Mouse (Mus musculus) left cerebral cortex, adult 9 months (tissue): ENCODE results near the gene Ccne1.

Experiments
- DNase-seq, 2 experiments: peaks; one replicate each; pipeline ENCODE4 v3.0.0; 2022; ENCODE audit warnings: low spot score in 2 of 2

Gene Ccne1

DNA sequence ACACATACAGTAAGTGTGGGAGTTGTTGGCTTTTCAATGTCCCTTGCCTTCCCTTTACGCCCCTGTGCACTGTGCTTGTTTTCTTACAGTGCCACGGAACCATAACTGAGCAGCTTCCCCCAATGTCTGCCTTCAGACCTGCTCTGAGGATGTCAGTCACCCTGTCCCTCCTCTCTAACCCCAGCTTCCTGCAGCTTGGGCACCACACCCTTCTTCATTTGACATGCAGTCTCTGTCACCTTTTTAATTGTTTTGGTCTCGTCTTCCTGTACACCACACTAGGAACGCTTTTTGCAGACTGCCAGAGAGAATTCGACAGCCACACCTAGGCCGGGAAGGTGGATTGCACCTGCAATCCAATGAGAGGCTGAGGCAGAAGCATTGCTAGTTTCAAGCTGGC, 13.0 kb downstream of the Ccne1 start:
- no peak for DNase-seq

- no peak for DNase-seq
Measured at GRCm38 (mm10) chr7:38093101-38093500, 14.2 kb downstream of the Ccne1 start.

DNA sequence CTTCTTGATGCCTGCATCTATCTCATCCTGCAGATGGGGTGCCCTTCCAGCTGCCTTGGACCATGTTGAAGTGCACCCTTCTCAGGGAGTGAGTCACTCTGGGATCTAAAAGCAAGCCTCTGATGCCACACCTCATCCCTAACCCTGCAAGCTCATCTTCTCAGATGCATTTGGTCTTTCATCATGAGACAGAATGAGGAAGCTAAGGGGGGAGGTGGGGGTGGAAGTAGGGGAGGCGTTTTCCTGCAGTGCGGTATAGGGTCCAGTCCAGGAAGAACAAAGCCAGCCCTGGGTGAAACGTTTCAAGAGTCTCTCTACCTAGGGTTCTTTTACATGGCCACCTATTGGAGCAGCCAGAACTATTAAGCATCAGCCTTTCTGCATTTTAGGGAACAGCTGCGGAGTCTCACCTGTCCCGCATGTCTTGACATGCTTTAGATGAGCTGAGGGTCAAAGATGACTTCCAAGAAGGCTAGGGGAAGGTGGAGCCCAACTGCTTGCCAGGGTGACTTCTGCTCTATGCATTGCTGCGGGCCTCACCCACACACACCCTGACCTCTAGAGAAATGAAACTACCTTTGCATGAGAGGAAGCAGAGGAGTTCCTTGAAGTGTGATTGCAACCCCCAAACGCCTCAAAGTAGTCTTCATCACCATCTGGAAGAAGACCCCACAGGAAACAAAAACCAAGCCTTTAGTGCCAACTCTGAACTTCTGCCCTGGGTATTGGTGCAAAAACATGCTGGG, 17.2 kb downstream of the Ccne1 start:
- DNase-seq, result no peak

GRCm38 (mm10) chr7:38088456-38088855, 18.9 kb downstream of the Ccne1 start:
- DNase-seq, result no peak

DNA sequence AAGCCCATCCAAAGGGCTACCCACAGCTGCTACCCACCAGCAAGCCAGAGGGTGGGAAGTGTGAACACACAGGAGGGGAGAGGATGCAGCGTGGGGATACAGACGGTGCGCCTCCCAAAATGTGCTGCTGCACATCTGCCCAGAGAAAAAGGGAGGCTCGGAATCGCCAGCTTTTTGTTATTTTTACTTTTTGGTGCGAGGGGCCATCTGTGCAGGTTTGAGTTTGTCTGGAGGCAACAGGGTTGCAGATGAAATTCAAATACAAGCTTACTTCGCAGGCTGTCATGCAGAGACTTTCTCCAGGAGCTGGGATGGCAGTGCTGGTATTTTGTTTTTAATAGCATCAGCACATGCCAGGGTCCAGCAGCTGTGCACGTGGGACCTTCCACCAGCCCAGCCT, 19.5 kb downstream of the Ccne1 start:
- DNase-seq, result peak; percentile 59 to 82

- no peak for DNase-seq
Measured at GRCm38 (mm10) chr7:38086401-38086800, 20.9 kb downstream of the Ccne1 start.

- DNase-seq, result no peak
Measured at GRCm38 (mm10) chr7:38085573-38086211, 21.6 kb downstream of the Ccne1 start.

DNA sequence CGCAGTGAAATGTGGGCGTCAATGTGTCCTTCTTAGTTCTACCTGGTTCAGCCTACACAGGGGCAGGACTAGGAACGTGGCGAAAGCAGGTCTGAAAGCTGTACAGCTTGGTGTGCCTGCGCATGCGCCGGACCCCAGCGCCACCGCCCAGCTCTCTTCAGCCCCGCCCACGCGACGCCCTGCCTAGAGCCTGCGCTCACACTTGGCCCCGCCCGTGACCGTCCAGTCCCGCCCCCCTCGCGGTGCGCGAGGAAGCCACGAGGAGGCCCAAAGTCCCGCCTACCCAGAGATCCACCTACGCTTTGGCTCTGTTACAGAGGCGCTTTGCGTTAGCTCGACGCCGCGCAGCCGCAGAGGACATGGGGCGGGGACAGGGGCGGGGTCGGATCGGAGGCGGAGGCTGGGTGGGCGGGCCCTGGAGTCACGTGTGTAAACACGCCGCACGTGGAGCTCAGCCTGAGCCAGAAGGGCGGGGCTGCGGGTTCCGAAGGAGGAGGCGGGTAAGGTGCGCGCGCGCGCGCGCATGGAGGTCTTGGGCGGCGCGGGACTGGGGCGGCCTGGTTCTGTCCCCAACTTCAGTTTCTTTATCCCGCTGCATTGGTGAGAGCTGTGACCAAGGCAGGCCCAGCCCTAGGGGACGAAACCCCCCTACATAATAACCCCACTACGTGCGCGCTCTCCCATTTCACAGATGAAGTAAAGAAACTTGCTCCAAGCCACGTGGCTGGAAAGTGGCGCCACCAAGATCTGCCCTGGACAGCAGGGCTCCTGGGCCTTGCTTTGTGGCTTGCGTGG, 22.4 kb downstream of the Ccne1 start:
- DNase-seq, result peak; percentile 99

GRCm38 (mm10) chr7:38082971-38083370, 24.4 kb downstream of the Ccne1 start:
- DNase-seq, result no peak

DNA sequence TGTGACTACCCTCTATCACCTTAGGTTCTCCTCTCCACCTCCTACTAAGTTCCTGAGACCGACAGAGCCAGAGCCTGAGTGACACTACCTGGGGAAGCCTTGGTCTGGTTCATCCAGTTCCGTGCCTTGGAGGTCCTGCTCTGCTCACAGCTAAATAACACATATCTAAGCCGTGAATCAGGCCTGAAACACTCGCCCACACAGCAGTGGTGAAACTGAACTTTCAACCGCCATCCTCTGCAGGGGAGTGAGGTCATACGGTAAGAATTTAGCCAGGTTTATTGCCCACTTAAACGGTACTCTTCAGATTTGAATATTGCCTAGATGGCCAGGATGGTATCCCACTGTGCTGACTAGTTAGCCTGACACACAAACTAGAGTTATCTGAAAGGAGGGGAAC, 30.1 kb downstream of the Ccne1 start:
- no peak for DNase-seq

DNA sequence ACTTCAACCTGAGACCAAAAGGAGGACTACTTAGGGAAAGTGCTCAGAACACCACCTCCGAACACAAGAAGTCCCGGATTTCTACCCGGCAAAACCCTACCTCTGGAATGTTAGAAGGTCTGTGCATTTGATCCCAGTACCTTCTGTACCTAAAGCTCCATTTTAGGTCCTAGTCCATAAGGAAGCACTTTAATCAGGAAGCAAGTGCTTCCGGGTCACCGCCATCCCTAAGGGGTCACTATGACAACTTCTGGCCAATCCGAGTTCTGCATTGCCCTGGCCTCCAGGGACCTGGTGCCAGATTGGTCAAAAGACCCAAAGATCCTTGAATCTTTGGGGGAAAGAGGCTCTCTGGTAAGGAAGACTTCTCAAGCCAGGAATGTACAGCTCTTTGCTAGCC, 31.8 kb downstream of the Ccne1 start:
- no peak for DNase-seq

- DNase-seq, result no peak
Measured at GRCm38 (mm10) chr7:38074920-38075319, 32.4 kb downstream of the Ccne1 start.

GRCm38 (mm10) chr7:38074514-38074913, 32.8 kb downstream of the Ccne1 start:
- DNase-seq, result no peak

DNA sequence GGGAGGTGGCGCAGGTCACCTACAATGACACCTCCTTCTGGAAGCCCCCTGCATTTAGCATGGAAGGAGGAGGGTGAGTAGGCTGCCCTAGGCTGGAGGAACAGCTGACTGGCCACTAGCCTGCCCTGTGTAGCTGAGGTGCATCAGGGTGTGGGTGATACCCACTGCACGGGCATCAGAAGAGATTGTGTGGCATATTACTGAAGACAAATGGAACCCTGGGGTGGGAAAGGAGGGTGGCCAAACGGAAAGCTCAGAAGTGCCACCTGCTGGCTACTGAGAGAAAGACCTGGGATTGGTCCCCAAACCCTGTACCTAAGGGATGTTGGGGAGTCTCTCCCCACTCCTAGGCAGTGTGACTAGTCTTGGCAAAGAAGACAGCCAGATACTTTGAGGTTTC, 33.6 kb downstream of the Ccne1 start:
- DNase-seq, result peak in 1 of 2 experiments; percentile 69

DNA sequence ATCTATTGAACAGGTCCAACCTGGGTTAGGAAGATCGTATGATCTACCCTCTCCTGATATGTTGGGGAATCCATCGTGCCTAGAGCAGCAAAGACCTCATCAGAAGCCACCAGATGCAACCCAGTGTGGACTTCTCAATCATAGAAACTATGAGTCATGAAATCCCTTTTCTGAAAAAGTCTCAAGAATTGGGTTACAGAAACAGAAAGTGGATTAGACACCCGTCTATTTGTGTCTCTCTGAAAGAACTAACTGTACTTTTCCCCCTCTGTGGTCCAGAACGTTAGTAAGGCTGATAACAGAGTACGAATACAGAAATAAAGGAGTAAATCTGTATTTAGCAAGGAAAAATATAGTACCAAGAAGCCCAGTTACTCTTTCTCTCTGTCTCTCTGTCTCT, 36.3 kb downstream of the Ccne1 start:
- no peak for DNase-seq

DNA sequence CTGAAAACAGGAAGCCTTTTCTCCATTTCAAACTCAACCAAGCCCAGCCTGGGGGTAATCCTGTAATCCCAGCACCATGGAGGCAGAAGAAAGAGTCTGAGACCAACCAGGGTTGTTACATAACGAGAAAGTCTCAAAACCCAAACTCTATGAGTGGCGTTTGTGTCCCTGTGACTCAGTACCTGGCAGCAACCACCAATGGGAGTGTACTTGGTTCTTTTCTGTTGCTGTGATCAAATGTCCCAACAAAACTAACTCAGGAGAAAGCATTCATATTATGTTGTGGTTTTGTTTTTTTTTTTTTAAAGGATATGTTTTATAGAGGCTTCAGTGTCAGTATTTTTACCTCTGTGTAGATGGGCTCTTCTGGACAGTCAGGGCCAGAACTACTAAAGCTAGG, 36.7 kb downstream of the Ccne1 start:
- no peak for DNase-seq

DNA sequence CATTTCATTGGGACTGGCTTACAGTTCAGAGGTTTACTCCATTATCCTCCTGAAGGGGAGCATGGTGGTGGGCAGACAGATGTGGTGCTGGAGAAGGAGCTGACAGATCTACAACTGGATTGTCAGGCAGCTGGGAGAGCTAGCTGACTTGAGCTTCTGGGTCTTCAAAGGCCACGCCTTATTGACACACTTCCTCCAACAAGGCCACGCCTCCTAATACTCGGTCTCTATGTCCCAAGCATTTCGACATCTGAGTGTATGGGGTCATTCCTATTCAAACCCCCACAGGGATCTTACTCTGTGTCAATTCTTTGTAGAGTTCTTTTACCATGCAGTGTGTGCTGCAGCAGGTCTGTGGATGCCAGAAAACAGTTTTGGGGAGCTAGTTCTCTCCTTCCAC, 42.9 kb downstream of the Ccne1 start:
- DNase-seq, result no peak

- DNase-seq, result peak; percentile 61 to 93
Measured at GRCm38 (mm10) chr7:38061060-38061970, 46.0 kb downstream of the Ccne1 start.

GRCm38 (mm10) chr7:38059636-38060330, 47.6 kb downstream of the Ccne1 start:
- no peak for DNase-seq

DNA sequence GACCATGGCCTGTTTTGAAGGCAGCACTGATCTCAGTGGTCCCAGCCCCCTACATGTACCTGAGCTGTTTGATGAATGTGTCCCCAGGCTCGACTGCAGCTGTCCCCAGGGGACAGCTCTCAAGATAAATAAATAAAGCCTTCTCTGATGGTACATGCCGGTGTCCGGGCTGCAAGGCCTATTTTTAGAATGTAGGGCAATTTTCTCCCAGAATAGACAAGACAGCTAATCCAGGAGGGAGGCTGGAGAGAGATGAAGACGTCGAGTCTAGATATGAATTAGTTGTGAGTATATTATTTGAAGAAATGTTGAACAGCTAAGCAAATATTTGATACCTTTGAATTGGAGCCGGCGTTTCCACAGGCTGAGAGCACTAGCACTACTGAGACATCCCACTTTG, 48.2 kb downstream of the Ccne1 start:
- no peak for DNase-seq

DNA sequence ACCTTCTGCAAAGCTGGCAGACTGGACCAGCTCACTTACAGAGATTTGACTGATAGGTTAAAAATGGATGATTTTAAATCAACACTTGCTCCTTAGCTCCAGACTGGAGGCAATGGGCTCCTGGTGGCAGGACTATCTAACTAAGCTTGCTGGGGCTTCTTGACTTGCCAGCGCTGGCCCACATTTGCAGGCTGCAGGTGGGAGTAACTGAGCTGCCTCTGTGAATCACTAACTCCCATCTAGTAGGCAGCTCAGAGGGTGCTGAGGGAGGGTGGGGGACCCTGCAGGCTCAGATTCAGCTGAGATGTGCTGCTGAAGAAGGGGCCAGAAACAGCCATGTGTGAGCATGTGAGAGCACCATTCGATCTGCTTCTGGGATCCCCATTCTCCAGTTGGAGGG, 51.3 kb downstream of the Ccne1 start:
- peak in 1 of 2 experiments; percentile 39 for DNase-seq
